Mouse (Mus musculus): ENCODE results near the gene Cldn19. TPM values are rescaled to one million over a fixed set of nuclear protein-coding genes. Genes with fewer than 3 reads are reported as not detected.

Gene Cldn19
- polyA plus RNA-seq, 2 experiments from 2014 or later, result not detected

- no peak for ATAC-seq
These were observed 50.2 kb downstream of the Cldn19 start for GRCm38 (mm10) chr4:119305418-119305817.

Other genes starting within 250 kb of the Cldn19 start
- gene Slc2a1, start 146.7 kb upstream of the Cldn19 start, polyA plus RNA-seq (2017; shearing (Covaris generic)), result 10 to 100 TPM; 33.8 to 49.9 TPM
- 1 to 10 TPM; 3.5 to 4.8 TPM for gene Zfp691, start 81.2 kb upstream of the Cldn19 start, polyA plus RNA-seq (2017; shearing (Covaris generic))
- gene Ermap, start 65.4 kb upstream of the Cldn19 start, polyA plus RNA-seq (2017; shearing (Covaris generic)), result not detected
- 10 to 100 TPM; 53.0 to 54.8 TPM for gene Svbp, start 60.1 kb upstream of the Cldn19 start, polyA plus RNA-seq (2017; shearing (Covaris generic))
- not detected for gene Tmem269, start 37.2 kb upstream of the Cldn19 start, polyA plus RNA-seq (2017; shearing (Covaris generic))
- gene AU022252, start 22.7 kb upstream of the Cldn19 start, polyA plus RNA-seq (2017; shearing (Covaris generic)), result 1 to 10 TPM; 6.2 to 9.6 TPM
- gene P3h1, start 22.5 kb upstream of the Cldn19 start, polyA plus RNA-seq (2017; shearing (Covaris generic)), result 1 to 10 TPM; 1.1 to 1.2 TPM
- gene Ybx1, start 39.2 kb downstream of the Cldn19 start, polyA plus RNA-seq (2017; shearing (Covaris generic)), result 100 to 1,000 TPM; 152 to 163 TPM
- gene Ppih, start 65.1 kb downstream of the Cldn19 start, polyA plus RNA-seq (2017; shearing (Covaris generic)), result 10 to 100 TPM; 30.4 to 45.3 TPM
- gene Ccdc30, start 160.1 kb downstream of the Cldn19 start, polyA plus RNA-seq (2017; shearing (Covaris generic)), result 1 to 10 TPM; 7.2 to 8.0 TPM
- 10 to 100 TPM; 54.7 to 60.9 TPM for gene Ppcs, start 167.0 kb downstream of the Cldn19 start, polyA plus RNA-seq (2017; shearing (Covaris generic))
- gene Zmynd12, start 167.4 kb downstream of the Cldn19 start, polyA plus RNA-seq (2017; shearing (Covaris generic)), result under 1 TPM in 1 of 2 experiments, not detected in 1; 0.43 TPM
- under 1 TPM in 1 of 2 experiments, not detected in 1; 0.11 TPM for gene Rimkla, start 237.2 kb downstream of the Cldn19 start, polyA plus RNA-seq (2017; shearing (Covaris generic))

All from CD4-positive, CD25-positive, alpha-beta regulatory T cell, adult 4 months (primary cell).